Mouse (Mus musculus): Measurements from ENCODE around the gene Anapc11. TPM values are rescaled to one million over a fixed set of nuclear protein-coding genes. Genes with fewer than 3 reads are reported as not detected.
A peak's percentile ranks its signal among the peaks of the same experiment; 100 is the strongest.
"Not testable (repeated sequence)": the region's sequence is repeated elsewhere in the genome, so short reads cannot be mapped to it uniquely, and the experiment has no call there.

Gene Anapc11
- 100 to 1,000 TPM; 113 to 115 TPM for total RNA-seq (2021)

DNA sequence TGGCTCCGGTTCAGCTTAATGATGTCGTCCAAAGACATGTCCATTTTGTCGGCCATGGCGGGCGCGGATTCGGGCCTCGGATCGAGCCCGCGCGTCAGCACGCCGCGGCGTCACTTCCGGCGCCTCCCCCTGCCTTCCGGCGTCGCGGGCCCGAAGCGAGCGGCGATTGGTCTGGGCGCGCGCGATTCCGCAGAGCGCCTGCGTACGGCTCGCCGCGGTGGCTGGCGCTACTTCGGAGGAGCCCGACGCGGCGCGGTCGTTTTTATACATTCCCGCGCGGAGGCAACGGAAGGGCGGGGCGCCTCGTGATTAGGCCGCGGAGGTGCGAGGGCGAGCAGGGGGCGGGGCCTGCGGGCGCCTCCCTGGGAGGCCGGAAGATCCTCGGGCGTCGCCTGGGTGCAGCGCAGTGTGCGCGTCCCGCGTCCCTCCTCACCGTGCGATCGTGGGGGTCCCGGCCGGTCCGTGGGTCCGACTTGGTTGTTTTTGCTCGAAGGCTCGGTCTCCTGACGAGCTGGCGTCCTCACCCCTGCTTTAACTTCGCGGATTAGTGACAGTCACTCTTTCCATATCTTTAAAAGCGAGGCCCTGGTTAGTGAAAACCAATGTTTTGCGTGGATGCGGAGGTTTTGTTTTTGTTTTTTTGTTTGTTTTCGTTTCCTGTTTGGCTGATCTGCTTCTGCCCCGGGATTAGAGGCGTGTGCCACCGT is at the start of gene Anapc11, which contains the start of gene Alyref:
TSS of gene Anapc11 (plus strand) at position 139 of the 707 bp plus-strand sequence.
TSS of gene Alyref (minus strand) at position 83 of the 707 bp plus-strand sequence.
- peak; percentile 94 for DNase-seq
- intact Hi-C loops (cut with DNase I) = no loop called here

- intact Hi-C loops (cut with DNase I) = no loop called here
- DNase-seq = no peak
Measured at GRCm38 (mm10) chr11:120548786-120549167, 49.4 kb upstream of the Anapc11 start.

- intact Hi-C loops (cut with DNase I) = no loop called here
- DNase-seq = peak; percentile 95
Measured at GRCm38 (mm10) chr11:120549168-120549945, 48.9 kb upstream of the Anapc11 start, which contains the start of gene Mcrip1. Mcrip1 (minus strand) TSS chr11:120549727.

- DNase-seq = no peak
- intact Hi-C loops (cut with DNase I) = no loop called here
Measured at GRCm38 (mm10) chr11:120549986-120550809, 48.0 kb upstream of the Anapc11 start.

- DNase-seq = no peak
- intact Hi-C loops (cut with DNase I) = no loop called here
Measured at GRCm38 (mm10) chr11:120550810-120551440, 47.3 kb upstream of the Anapc11 start, which contains the start of gene Ppp1r27. Ppp1r27 (minus strand) TSS chr11:120551132.

- no peak for DNase-seq
- intact Hi-C loops (cut with DNase I) = no loop called here
Measured at GRCm38 (mm10) chr11:120552736-120553135, 45.5 kb upstream of the Anapc11 start.

- intact Hi-C loops (cut with DNase I) = no loop called here
- DNase-seq = no peak
Measured at GRCm38 (mm10) chr11:120554834-120555233, 43.4 kb upstream of the Anapc11 start.

GRCm38 (mm10) chr11:120555260-120555659 is 43.0 kb upstream of the Anapc11 start:
- intact Hi-C loops (cut with DNase I) = no loop called here
- DNase-seq = no peak

DNA sequence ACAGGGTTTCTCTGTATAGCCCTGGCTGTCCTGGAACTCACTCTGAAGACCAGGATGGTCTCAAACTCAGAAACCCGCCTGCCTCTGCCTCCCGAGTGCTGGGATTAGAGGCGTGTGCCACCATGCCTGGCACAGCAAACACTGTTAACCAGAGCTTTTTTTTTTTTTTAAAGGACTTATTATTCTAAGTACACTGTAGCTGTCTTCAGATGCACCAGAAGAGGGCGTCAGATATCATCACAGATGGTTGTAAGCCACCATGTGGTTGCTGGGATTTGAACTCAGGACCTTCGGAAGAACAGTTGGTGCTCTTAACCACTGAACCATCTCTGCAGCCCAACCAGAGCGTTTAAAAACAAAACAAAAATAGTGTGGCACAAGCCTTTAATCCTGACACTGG is 39.4 kb upstream of the Anapc11 start:
- intact Hi-C loops (cut with DNase I); DNase-seq: not testable (repeated sequence)

DNA sequence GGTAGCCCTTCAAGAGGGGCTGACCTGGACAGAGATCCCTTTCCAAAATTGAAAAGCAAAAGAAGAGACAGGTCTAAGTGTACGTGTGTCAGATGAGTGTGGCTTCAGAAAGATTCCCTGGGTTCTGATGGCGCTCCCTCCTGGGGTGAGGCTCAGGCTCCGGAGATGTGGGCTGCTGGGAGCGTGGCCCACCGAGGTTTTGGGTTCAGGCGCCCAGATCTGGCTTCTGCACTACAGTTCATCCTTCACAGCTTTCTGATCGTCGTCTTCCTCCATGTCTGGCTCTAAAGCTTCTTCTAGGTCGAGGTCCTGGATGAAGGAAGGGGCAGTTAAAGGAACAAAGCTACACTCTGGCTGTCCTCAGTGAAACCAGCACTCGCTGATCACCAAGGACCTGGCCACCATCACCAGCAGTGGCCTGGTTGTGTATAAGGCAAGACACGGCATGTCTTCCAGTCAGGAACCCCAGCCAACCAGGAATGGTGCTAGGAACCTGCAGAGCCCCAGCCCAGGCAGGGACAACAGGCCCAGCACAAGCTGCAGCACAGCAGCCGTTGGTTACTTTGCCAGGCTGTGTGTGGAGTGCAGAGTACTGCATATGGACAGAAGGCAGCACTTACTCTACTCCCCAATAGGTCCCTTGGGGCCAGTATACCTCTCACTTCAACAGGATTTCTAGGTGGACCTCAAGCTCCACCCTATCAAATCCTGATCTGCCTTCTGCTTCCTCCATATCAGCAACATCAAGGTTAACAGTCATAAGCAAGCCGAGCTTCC is 37.1 kb upstream of the Anapc11 start:
- intact Hi-C loops (cut with DNase I) = no loop called here

DNA sequence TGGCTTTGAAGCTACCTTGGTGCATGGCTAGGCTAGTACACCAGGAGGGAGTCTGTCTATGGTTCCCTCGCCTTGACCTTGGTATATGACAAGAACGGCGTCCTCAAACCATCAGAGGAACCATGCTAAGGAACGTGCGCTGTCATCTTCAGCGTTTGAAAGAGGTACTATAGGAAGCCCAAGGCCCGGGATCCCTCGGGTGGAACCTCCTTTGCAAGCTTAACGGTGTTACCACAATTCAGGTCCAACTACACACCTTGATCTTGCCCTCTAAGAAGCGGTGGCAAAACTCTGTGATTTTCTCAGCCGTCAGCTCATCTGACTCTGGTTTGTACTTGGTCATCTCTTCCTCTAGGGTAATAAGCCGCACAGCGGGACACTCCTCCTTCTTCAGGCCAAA is 35.3 kb upstream of the Anapc11 start:
- intact Hi-C loops (cut with DNase I) = no loop called here
- DNase-seq = no peak

More for the DNA sequence above, 37.1 kb upstream of the Anapc11 start:
- DNase-seq = no peak

DNA sequence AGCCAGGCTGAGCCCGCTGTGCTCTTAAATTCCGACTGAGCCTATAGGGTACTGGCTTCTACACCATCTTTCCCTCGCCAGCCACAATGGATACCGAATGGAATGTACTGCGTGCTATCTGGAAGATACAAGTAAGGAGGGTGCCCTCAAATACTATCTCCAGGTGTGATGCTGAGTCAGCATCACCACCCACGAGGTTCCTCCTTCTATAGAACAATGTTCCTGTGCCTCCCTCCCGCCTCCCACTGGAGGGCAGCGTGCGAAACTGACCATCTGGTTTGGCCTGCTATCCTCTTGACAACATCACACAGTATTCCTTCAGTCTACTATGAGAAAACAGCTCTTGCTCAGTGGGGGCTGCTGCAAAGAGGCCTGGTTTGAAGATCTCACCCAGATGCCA is 33.1 kb upstream of the Anapc11 start:
- no peak for DNase-seq
- intact Hi-C loops (cut with DNase I) = loop anchor here (5.0 kb wide), 1 partner anchor 48 kb away; no protein-coding TSS in a partner anchor

GRCm38 (mm10) chr11:120568324-120568723 is 29.9 kb upstream of the Anapc11 start:
- intact Hi-C loops (cut with DNase I) = loop anchor here (5.0 kb wide), 1 partner anchor 51 kb away; no protein-coding TSS in a partner anchor
- no peak for DNase-seq

- intact Hi-C loops (cut with DNase I) = no loop called here
- no peak for DNase-seq
Measured at GRCm38 (mm10) chr11:120571122-120571521, 27.1 kb upstream of the Anapc11 start.

GRCm38 (mm10) chr11:120571754-120572416 is 26.3 kb upstream of the Anapc11 start:
- no peak for DNase-seq
- intact Hi-C loops (cut with DNase I) = no loop called here

- intact Hi-C loops (cut with DNase I) = no loop called here
- no peak for DNase-seq
Measured at GRCm38 (mm10) chr11:120572417-120572751, 25.8 kb upstream of the Anapc11 start.

DNA sequence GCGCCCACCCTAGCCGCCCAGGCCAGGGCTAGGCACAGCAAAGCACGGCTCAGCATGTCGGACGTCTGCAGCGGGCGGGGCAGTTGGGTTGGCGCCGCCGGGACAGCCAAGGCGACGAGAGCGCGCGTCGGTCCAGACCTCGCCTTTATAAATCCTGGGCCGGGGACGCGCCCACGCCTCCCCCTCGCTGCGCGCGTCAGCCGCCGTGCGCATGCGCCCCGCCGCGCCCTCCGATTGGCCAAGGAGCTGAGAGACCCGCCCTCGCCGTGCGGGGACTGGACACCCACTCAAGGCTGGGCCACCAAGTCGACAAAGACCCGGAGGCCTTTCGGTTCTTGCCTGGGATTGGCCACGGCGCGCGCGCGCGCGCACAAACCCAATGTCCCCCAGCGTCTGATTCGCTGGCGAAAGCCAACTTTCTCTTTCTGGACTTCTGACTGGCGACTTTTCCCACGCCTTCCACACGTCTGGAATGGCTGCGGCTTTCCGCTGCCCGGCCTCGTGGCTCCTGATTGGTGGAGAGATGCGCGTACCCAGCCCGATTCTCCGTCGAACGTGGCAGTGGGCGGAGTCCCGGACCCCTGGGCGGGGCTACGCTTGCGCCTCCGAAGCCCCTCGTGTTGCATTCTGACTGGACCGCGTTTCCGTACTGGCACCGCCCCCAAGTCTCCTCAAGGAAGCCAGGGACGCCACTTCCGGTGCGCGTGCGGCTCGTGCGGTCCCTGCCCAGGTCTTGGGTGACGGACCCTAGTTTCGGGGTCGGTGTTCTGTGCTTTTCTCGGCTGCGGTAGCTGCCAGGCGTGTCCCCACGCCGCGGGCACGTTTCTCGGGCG is 25.3 kb upstream of the Anapc11 start, which contains the start of gene P4hb:
TSS of gene P4hb (minus strand) at position 502 of the 833 bp plus-strand sequence.
- DNase-seq = peak; percentile 100
- intact Hi-C loops (cut with DNase I) = no loop called here

Measured in left cerebral cortex, postnatal 4 days (tissue).